Mouse (Mus musculus) forebrain, embryonic 15.5 days (tissue): Measurements from ENCODE around the gene Ccdc24. TPM values are rescaled to one million over a fixed set of nuclear protein-coding genes. Genes with fewer than 3 reads are reported as not detected.

Experiments
- ATAC-seq: fragments of 200-750 bp; cut with Nextera tagmentation; replicated peaks from 2 replicates; pipeline ENCODE4 v1.8.0; 2017; ENCODE audit warnings: mild to moderate bottlenecking, moderate TSS enrichment, moderate library complexity
- H3K27ac ChIP-seq: fragments of 300-500 bp; sonication (generic); replicated peaks from 2 replicates; pipeline ENCODE4 v1.5.1; 2015; ENCODE audit warnings: mild to moderate bottlenecking, inconsistent platforms
- H3K27me3 ChIP-seq: fragments of 300-500 bp; sonication (generic); 2 replicates; pipeline ENCODE4 v1.6.1; 2015; ENCODE audit warnings: inconsistent platforms
- H3K36me3 ChIP-seq: fragments of 300-500 bp; sonication (generic); 2 replicates; pipeline ENCODE4 v1.6.1; 2015; ENCODE audit warnings: mild to moderate bottlenecking, inconsistent platforms
- H3K4me1 ChIP-seq: fragments of 300-500 bp; sonication (generic); 2 replicates; pipeline ENCODE4 v1.6.1; 2015; ENCODE audit warnings: inconsistent platforms
- H3K4me2 ChIP-seq: fragments of 300-500 bp; sonication (generic); replicated peaks from 2 replicates; pipeline ENCODE4 v1.6.1; 2015; ENCODE audit warnings: mild to moderate bottlenecking, inconsistent platforms
- H3K4me3 ChIP-seq: fragments of 300-500 bp; sonication (generic); 2 replicates; pipeline ENCODE4 v1.5.1; 2015; ENCODE audit warnings: mild to moderate bottlenecking, inconsistent platforms
- H3K9ac ChIP-seq: fragments of 300-500 bp; sonication (generic); replicated peaks from 2 replicates; pipeline ENCODE4 v1.6.1; 2015; ENCODE audit warnings: mild to moderate bottlenecking, inconsistent platforms
- H3K9me3 ChIP-seq: fragments of 300-500 bp; sonication (generic); 2 replicates; pipeline ENCODE4 v1.6.1; 2016; ENCODE audit warnings: inconsistent platforms
- WGBS: fragments of 180-500 bp; shearing (Covaris S2); methylation state at CpG from one replicate; pipeline ENCODE4 v1.1.7; 2015; ENCODE audit warnings: mixed read lengths; 5-methylcytosine and 5-hydroxymethylcytosine counted together
- polyA plus RNA-seq: library from polyadenylated mRNA; unstranded; fragments of >200 nt; fragmentation: Nextera tagmentation; extraction: Ambion mirVana; gene quantifications from 2 replicates; pipeline ENCODE4 v1.2.1, GENCODE M21; 2015

The Ccdc24 gene
- polyA plus RNA-seq, 1 experiment from 2014 or later, result 1.7 TPM

GRCm38 (mm10) chr4:117890750-117891149 is 18.4 kb upstream of the Ccdc24 start:
- no peak for ATAC-seq
- no peaks in the 10 kb centered on the region for H3K27me3 ChIP-seq
- H3K9ac ChIP-seq, result no peak overlapping the region
- H3K27ac ChIP-seq, result no peak overlapping the region
- H3K36me3 ChIP-seq, result peaks cover 26% of the 10 kb centered on the region
- H3K9me3 ChIP-seq, result no peaks in the 10 kb centered on the region
- H3K4me2 ChIP-seq, result peak overlapping the region; percentile 92
- H3K4me1 ChIP-seq, result peaks cover 30% of the 10 kb centered on the region
- WGBS, result 59% methylated on average over 8 of the region's 8 CpGs
- H3K4me3 ChIP-seq, result peak overlapping the region; percentile 77; the same call in 1 of the 2 replicates

GRCm38 (mm10) chr4:117890031-117890430 is 17.7 kb upstream of the Ccdc24 start:
- no peaks in the 10 kb centered on the region for H3K9me3 ChIP-seq
- ATAC-seq, result no peak
- H3K36me3 ChIP-seq, result peaks cover 26% of the 10 kb centered on the region
- H3K4me2 ChIP-seq, result no peak overlapping the region
- H3K27me3 ChIP-seq, result no peaks in the 10 kb centered on the region
- no peak overlapping the region for H3K27ac ChIP-seq
- peaks cover 32% of the 10 kb centered on the region for H3K4me1 ChIP-seq
- H3K9ac ChIP-seq, result no peak overlapping the region
- H3K4me3 ChIP-seq, result no peak overlapping the region
- 91% methylated on average over 14 of the region's 14 CpGs for WGBS

GRCm38 (mm10) chr4:117889471-117889870 is 17.1 kb upstream of the Ccdc24 start:
- no peak overlapping the region for H3K9ac ChIP-seq
- 94% methylated on average over 15 of the region's 15 CpGs for WGBS
- H3K4me1 ChIP-seq, result peaks cover 35% of the 10 kb centered on the region
- H3K9me3 ChIP-seq, result no peaks in the 10 kb centered on the region
- no peak overlapping the region for H3K4me2 ChIP-seq
- H3K27ac ChIP-seq, result no peak overlapping the region
- no peak for ATAC-seq
- H3K4me3 ChIP-seq, result no peak overlapping the region
- H3K36me3 ChIP-seq, result peaks cover 27% of the 10 kb centered on the region
- H3K27me3 ChIP-seq, result no peaks in the 10 kb centered on the region

- Histone ChIP-seq H3K27ac (no peak overlapping the region), H3K9me3 (no peaks in the 10 kb centered on the region), H3K27me3 (no peaks in the 10 kb centered on the region), H3K4me1 (peaks cover 46% of the 10 kb centered on the region), H3K4me2 (peak overlapping the region; percentile 91; the same call in 1 of the 2 replicates), H3K9ac (no peak overlapping the region), H3K4me3 (peak overlapping the region; percentile 97; the same call in 1 of the 2 replicates), H3K36me3 (peaks cover 26% of the 10 kb centered on the region)
- 77% methylated on average over 2 of the region's 2 CpGs for WGBS
- no peak for ATAC-seq
These were observed 15.6 kb upstream of the Ccdc24 start for GRCm38 (mm10) chr4:117887920-117888319.

- peaks cover 50% of the 10 kb centered on the region for H3K4me1 ChIP-seq
- H3K27me3 ChIP-seq, result no peaks in the 10 kb centered on the region
- H3K9ac ChIP-seq, result peak within 1 kb of the TSS; percentile 98
- H3K9me3 ChIP-seq, result no peaks in the 10 kb centered on the region
- peaks cover 26% of the 10 kb centered on the region for H3K36me3 ChIP-seq
- peak within 1 kb of the TSS; percentile 65 for H3K27ac ChIP-seq
- H3K4me3 ChIP-seq, result peak within 1 kb of the TSS; percentile 97
- peak within 1 kb of the TSS; percentile 91 for H3K4me2 ChIP-seq
- peak; percentile 83 for ATAC-seq
- WGBS, result under 1% methylated on average over 37 of the region's 37 CpGs
These were observed 14.8 kb upstream of the Ccdc24 start, which contains the start of gene Atp6v0b for GRCm38 (mm10) chr4:117887133-117887532. Gene Atp6v0b (minus strand): TSS chr4:117887333.

GRCm38 (mm10) chr4:117886644-117887043 is 14.3 kb upstream of the Ccdc24 start:
- H3K27me3 ChIP-seq, result no peaks in the 10 kb centered on the region
- H3K36me3 ChIP-seq, result peaks cover 26% of the 10 kb centered on the region
- H3K27ac ChIP-seq, result peak overlapping the region; percentile 65; the same call in 1 of the 2 replicates
- H3K4me3 ChIP-seq, result peak overlapping the region; percentile 97
- H3K9me3 ChIP-seq, result no peaks in the 10 kb centered on the region
- WGBS, result 2% methylated on average over 24 of the region's 24 CpGs
- peak overlapping the region; percentile 98 for H3K9ac ChIP-seq
- H3K4me2 ChIP-seq, result peak overlapping the region; percentile 91
- peaks cover 53% of the 10 kb centered on the region for H3K4me1 ChIP-seq
- no peak for ATAC-seq

- no peak overlapping the region for H3K27ac ChIP-seq
- H3K27me3 ChIP-seq, result no peaks in the 10 kb centered on the region
- H3K36me3 ChIP-seq, result peaks cover 26% of the 10 kb centered on the region
- H3K4me3 ChIP-seq, result peak overlapping the region; percentile 97
- ATAC-seq, result no peak
- H3K4me2 ChIP-seq, result peak overlapping the region; percentile 91
- no peaks in the 10 kb centered on the region for H3K9me3 ChIP-seq
- WGBS, result 86% methylated on average over 9 of the region's 9 CpGs
- peaks cover 53% of the 10 kb centered on the region for H3K4me1 ChIP-seq
- H3K9ac ChIP-seq, result peak overlapping the region; percentile 98; the same call in 1 of the 2 replicates
These were observed 13.6 kb upstream of the Ccdc24 start for GRCm38 (mm10) chr4:117885994-117886393.

GRCm38 (mm10) chr4:117885093-117885492 is 12.7 kb upstream of the Ccdc24 start:
- Histone ChIP-seq H3K4me1 (peaks cover 54% of the 10 kb centered on the region), H3K4me2 (no peak overlapping the region), H3K9ac (no peak overlapping the region), H3K4me3 (no peak overlapping the region), H3K27me3 (no peaks in the 10 kb centered on the region), H3K9me3 (no peaks in the 10 kb centered on the region), H3K36me3 (peaks cover 28% of the 10 kb centered on the region), H3K27ac (no peak overlapping the region)
- 94% methylated on average over 10 of the region's 10 CpGs for WGBS
- no peak for ATAC-seq

GRCm38 (mm10) chr4:117884146-117884545 is 11.8 kb upstream of the Ccdc24 start:
- H3K9me3 ChIP-seq, result no peaks in the 10 kb centered on the region
- peak overlapping the region; percentile 92; the same call in 1 of the 2 replicates for H3K9ac ChIP-seq
- H3K36me3 ChIP-seq, result peaks cover 31% of the 10 kb centered on the region
- WGBS, result 93% methylated on average over 1 of the region's 1 CpGs
- no peaks in the 10 kb centered on the region for H3K27me3 ChIP-seq
- peak overlapping the region; percentile 96 for H3K4me3 ChIP-seq
- peak overlapping the region; percentile 84 for H3K4me2 ChIP-seq
- H3K27ac ChIP-seq, result no peak overlapping the region
- no peak for ATAC-seq
- H3K4me1 ChIP-seq, result peaks cover 54% of the 10 kb centered on the region

- H3K4me3 ChIP-seq, result peak within 1 kb of the TSS; percentile 96
- no peaks in the 10 kb centered on the region for H3K27me3 ChIP-seq
- peak within 1 kb of the TSS; percentile 86 for H3K27ac ChIP-seq
- peaks cover 54% of the 10 kb centered on the region for H3K4me1 ChIP-seq
- H3K4me2 ChIP-seq, result peak within 1 kb of the TSS; percentile 84
- ATAC-seq, result peak; percentile 39
- H3K9ac ChIP-seq, result peak within 1 kb of the TSS; percentile 92
- under 1% methylated on average over 98 of the region's 103 CpGs for WGBS
- H3K36me3 ChIP-seq, result peaks cover 36% of the 10 kb centered on the region
- H3K9me3 ChIP-seq, result no peaks in the 10 kb centered on the region
These were observed 10.6 kb upstream of the Ccdc24 start, which contains the start of gene B4galt2 for GRCm38 (mm10) chr4:117882701-117883691. Gene B4galt2 (minus strand): TSS chr4:117883487.

- Histone ChIP-seq H3K36me3 (peaks cover 51% of the 10 kb centered on the region), H3K4me2 (no peak overlapping the region), H3K4me3 (no peak overlapping the region), H3K27ac (no peak overlapping the region), H3K9me3 (no peaks in the 10 kb centered on the region), H3K9ac (no peak overlapping the region), H3K27me3 (no peaks in the 10 kb centered on the region), H3K4me1 (peaks cover 27% of the 10 kb centered on the region)
- no peak for ATAC-seq
- WGBS, result 88% methylated on average over 5 of the region's 5 CpGs
These were observed 6.3 kb upstream of the Ccdc24 start for GRCm38 (mm10) chr4:117878703-117879102.

- H3K27me3 ChIP-seq, result no peaks in the 10 kb centered on the region
- H3K27ac ChIP-seq, result no peak overlapping the region
- H3K4me3 ChIP-seq, result no peak overlapping the region
- no peak for ATAC-seq
- H3K36me3 ChIP-seq, result peaks cover 55% of the 10 kb centered on the region
- H3K9ac ChIP-seq, result no peak overlapping the region
- H3K4me2 ChIP-seq, result no peak overlapping the region
- peaks cover 24% of the 10 kb centered on the region for H3K4me1 ChIP-seq
- H3K9me3 ChIP-seq, result no peaks in the 10 kb centered on the region
- WGBS, result 70% methylated on average over 10 of the region's 10 CpGs
These were observed 5.9 kb upstream of the Ccdc24 start for GRCm38 (mm10) chr4:117878301-117878700.
